ENCODE assay signal across 13 mouse cellular contexts in genomic region chr15:85161416-85161815, GRCm38 (mm10). TPM values are rescaled to one million over a fixed set of nuclear protein-coding genes. Genes with fewer than 3 reads are reported as not detected.
"Had no signal": no experiment of that assay in that cellular context is flagged by ENCODE, and none has a peak within 500 bp of the region (broad histone marks: within the 10 kb centered on the region; RNA-seq: fewer than 3 reads in every experiment).

No protein-coding gene starts in this region.

- H3K9ac ChIP-seq: limb, embryonic 13.5 days; liver, embryonic 14.5 days; midbrain, embryonic 13.5 days; stomach, embryonic 15.5 days had no signal

- H3K4me3 ChIP-seq: layer of hippocampus, adult 2 months; limb, embryonic 13.5 days; midbrain, embryonic 13.5 days; stomach, embryonic 15.5 days had no signal

- ATAC-seq: midbrain, embryonic 13.5 days had no signal

- H3K4me2 ChIP-seq: limb, embryonic 13.5 days; midbrain, embryonic 13.5 days; stomach, embryonic 15.5 days had no signal

- H3K9me3 ChIP-seq: limb, embryonic 13.5 days; midbrain, embryonic 13.5 days; stomach, embryonic 15.5 days had no signal

- DNase-seq: kidney, postnatal 10 days; lung, adult 18-20 months; lung, postnatal 36 days; right cerebral cortex, postnatal 4 days; thymus, postnatal 36 days had no signal

- H3K27me3 ChIP-seq: limb, embryonic 13.5 days; midbrain, embryonic 13.5 days; stomach, embryonic 15.5 days had no signal

- H3K27ac ChIP-seq: layer of hippocampus, adult 2 months; limb, embryonic 13.5 days; liver, embryonic 14.5 days; midbrain, embryonic 13.5 days had no signal

- H3K36me3 ChIP-seq: limb, embryonic 13.5 days; midbrain, embryonic 13.5 days; stomach, embryonic 15.5 days had no signal

RNA-seq across cellular contexts. Expression of gene Ribc2, which starts 29.5 kb away (rescaled TPM):
- total RNA-seq: left cerebral cortex, postnatal 36 days; liver, adult 2 months; megakaryocyte progenitor cell, adult 5-6 weeks had no signal
- polyA plus RNA-seq: liver, adult 2 months; liver, embryonic 14.5 days had no signal

RNA-seq across cellular contexts. Expression of gene Smc1b, which starts 29.7 kb away (rescaled TPM):
- total RNA-seq: left cerebral cortex, postnatal 36 days; megakaryocyte progenitor cell, adult 5-6 weeks had no signal
